ENCODE assay signal across 16 mouse cellular contexts in genomic region chr7:133497551-133497950, GRCm38 (mm10).
"Had no signal": no experiment of that assay in that cellular context is flagged by ENCODE, and none has a peak within 500 bp of the region (broad histone marks: within the 10 kb centered on the region; RNA-seq: fewer than 3 reads in every experiment).

No protein-coding gene starts in this region.

- H3K36me3 ChIP-seq: neural tube, embryonic 13.5 days; neural tube, embryonic 15.5 days; stomach, embryonic 15.5 days had no signal

- H3K9me3 ChIP-seq: neural tube, embryonic 13.5 days; neural tube, embryonic 15.5 days; stomach, embryonic 15.5 days had no signal

- H3K4me3 ChIP-seq: neural tube, embryonic 13.5 days; neural tube, embryonic 15.5 days; stomach, embryonic 15.5 days had no signal

- H3K27me3 ChIP-seq: neural tube, embryonic 13.5 days; neural tube, embryonic 15.5 days; stomach, embryonic 15.5 days had no signal

- H3K9ac ChIP-seq: neural tube, embryonic 13.5 days; neural tube, embryonic 15.5 days; stomach, embryonic 15.5 days had no signal

- DNase-seq: retina, postnatal 1 day; right cerebral cortex, adult 18-20 months; right cerebral cortex, postnatal 14 days; right cerebral cortex, postnatal 25 days; right cerebral cortex, postnatal 4 days; spleen, adult 18-20 months; thymus, adult 18-20 months; thymus, adult 2 months; thymus, postnatal 14 days; thymus, postnatal 25 days; thymus, postnatal 36 days; thymus, postnatal 4 days had no signal

- H3K27ac ChIP-seq: neural tube, embryonic 13.5 days; neural tube, embryonic 15.5 days; stomach, embryonic 15.5 days; stomach, postnatal 0 days had no signal

- H3K4me1 ChIP-seq: stomach, embryonic 15.5 days had no signal

- H3K4me2 ChIP-seq: neural tube, embryonic 13.5 days; neural tube, embryonic 15.5 days; stomach, embryonic 15.5 days had no signal
